Mouse (Mus musculus) CH12.LX (cell line): ENCODE measurements around the gene Bpifa2.
"Not testable (repeated sequence)": the region's sequence is repeated elsewhere in the genome, so short reads cannot be mapped to it uniquely, and the experiment has no call there.

ENCODE experiments used
- CHD1 ChIP-seq: IDR thresholded peaks from 2 replicates; pipeline ENCODE4 v1.6.1; 2012; ENCODE audit warnings: low read depth, low read length, improper control_type of control experiment, inconsistent platforms
- CTCF ChIP-seq, 2 experiments: IDR thresholded peaks in 1 of 2; conservative IDR thresholded peaks in 1 of 2; 2 replicates each; pipeline ENCODE4 v1.5.1; 2011 to 2012; ENCODE audit warnings: low read depth in 2 of 2, low read length in 2 of 2, improper control_type of control experiment in 1 of 2, inconsistent platforms in 1 of 2, mild to moderate bottlenecking in 1 of 2, moderate library complexity in 1 of 2
- EP300 ChIP-seq: IDR thresholded peaks from 2 replicates; pipeline ENCODE4 v1.6.1; 2011; ENCODE audit warnings: low read length, improper control_type of control experiment
- JUND ChIP-seq: conservative IDR thresholded peaks from 2 replicates; pipeline ENCODE4 v1.6.1; 2011; ENCODE audit warnings: low read depth, low read length, improper control_type of control experiment
- MAX ChIP-seq: IDR thresholded peaks from 2 replicates; pipeline ENCODE4 v1.6.1; 2011; ENCODE audit warnings: low read length, improper control_type of control experiment
- MXI1 ChIP-seq: IDR thresholded peaks from 2 replicates; pipeline ENCODE4 v1.6.1; 2011; ENCODE audit warnings: mild to moderate bottlenecking, low read depth, low read length, improper control_type of control experiment
- MYC ChIP-seq: IDR thresholded peaks from 2 replicates; pipeline ENCODE4 v1.6.1; 2011; ENCODE audit warnings: low read depth, mild to moderate bottlenecking, improper control_type of control experiment, low read length
- POLR2A ChIP-seq: IDR thresholded peaks from 2 replicates; pipeline ENCODE4 v1.6.1; 2011; ENCODE audit warnings: low read depth, mild to moderate bottlenecking, improper control_type of control experiment, low read length
- POLR2AphosphoS2 ChIP-seq: IDR thresholded peaks from 2 replicates; pipeline ENCODE4 v1.6.1; 2011; ENCODE audit warnings: low read depth, low read length, improper control_type of control experiment
- USF1 ChIP-seq: IDR thresholded peaks from 2 replicates; pipeline ENCODE4 v1.6.1; 2014; ENCODE audit warnings: low read depth, mild to moderate bottlenecking, inconsistent platforms, low read length, improper control_type of control experiment
- USF2 ChIP-seq: conservative IDR thresholded peaks from 2 replicates; pipeline ENCODE4 v1.6.1; 2011; ENCODE audit warnings: low read depth, low read length, improper control_type of control experiment
- ZNF384 ChIP-seq: IDR thresholded peaks from 2 replicates; pipeline ENCODE4 v1.6.1; 2012; ENCODE audit warnings: low read depth, low read length, improper control_type of control experiment, inconsistent platforms

DNA sequence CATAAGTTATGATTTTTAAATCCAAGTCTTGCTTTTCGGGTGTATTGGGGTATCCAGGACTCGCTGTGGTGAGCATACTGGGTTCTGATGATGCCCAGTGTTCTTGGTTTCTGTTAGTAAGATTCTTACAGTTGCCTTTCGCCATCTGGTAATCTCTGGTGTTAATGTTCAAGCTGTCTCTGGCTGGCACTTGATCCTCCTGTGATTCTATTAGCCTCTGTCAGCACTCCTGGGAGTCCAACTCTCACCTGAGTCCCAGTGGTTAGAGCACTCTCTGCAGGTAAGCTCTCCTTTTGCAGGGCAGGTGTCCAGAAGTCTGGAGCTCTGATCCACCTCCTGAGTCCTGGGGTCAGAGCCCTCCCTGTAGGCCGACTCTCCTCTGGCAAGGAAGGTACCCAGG, 16.6 kb downstream of the Bpifa2 start:
- TF ChIP-seq USF1; CHD1; MAX; CTCF (conservative IDR thresholded peaks at IDR 0.05 in 1 of 2, IDR thresholded peaks at IDR 0.05 in 1 of 2; ENCODE audit: low read depth in 2 of 2, low read length in 2 of 2); POLR2A; MXI1; POLR2AphosphoS2; USF2; ZNF384; EP300; MYC; JUND: not testable (repeated sequence)
